Mouse (Mus musculus): ENCODE results near the gene Acacb. TPM values are rescaled to one million over a fixed set of nuclear protein-coding genes. Genes with fewer than 3 reads are reported as not detected.

The Acacb gene
- polyA plus RNA-seq, 1 experiment from 2014 or later, result 4.5 TPM

- no peak for ATAC-seq (ENCODE audit: insufficient number of reproducible peaks, low FRiP score, low TSS enrichment, low read depth)
- WGBS, result 24% methylated on average over 8 of the region's 8 CpGs
- H3K9ac ChIP-seq (ENCODE audit: low read length), result no peak overlapping the region
- DNase-seq (ENCODE audit: low spot score), result no peak
- peaks cover 63% of the 10 kb centered on the region for H3K27me3 ChIP-seq (ENCODE audit: control insufficient read depth, insufficient read depth, low read length)
- no peak overlapping the region for H3K4me3 ChIP-seq (ENCODE audit: low read depth, low read length)
- no peak overlapping the region for H3K4me2 ChIP-seq (ENCODE audit: low read depth, severe bottlenecking)
- peaks cover 9% of the 10 kb centered on the region for H3K4me1 ChIP-seq (ENCODE audit: control insufficient read depth, insufficient read depth, low read length)
- H3K27ac ChIP-seq (replicated peaks; ENCODE audit: low read depth, low read length), result no peak overlapping the region
- no peaks in the 10 kb centered on the region for H3K9me3 ChIP-seq (ENCODE audit: control insufficient read depth, low read length)
- H3K36me3 ChIP-seq (ENCODE audit: control insufficient read depth, insufficient read depth, low read length), result no peaks in the 10 kb centered on the region
These were observed 129.0 kb downstream of the Acacb start for GRCm38 (mm10) chr5:114275339-114275738.

GRCm38 (mm10) chr5:114275991-114276390 lies 129.7 kb downstream of the Acacb start:
- Histone ChIP-seq H3K9ac (ENCODE audit: low read length) (no peak overlapping the region), H3K27ac (replicated peaks; ENCODE audit: low read depth, low read length) (no peak overlapping the region), H3K4me2 (ENCODE audit: low read depth, severe bottlenecking) (no peak overlapping the region), H3K9me3 (ENCODE audit: control insufficient read depth, low read length) (no peaks in the 10 kb centered on the region), H3K27me3 (ENCODE audit: control insufficient read depth, insufficient read depth, low read length) (peaks cover 59% of the 10 kb centered on the region), H3K36me3 (ENCODE audit: control insufficient read depth, insufficient read depth, low read length) (no peaks in the 10 kb centered on the region), H3K4me1 (ENCODE audit: control insufficient read depth, insufficient read depth, low read length) (peaks cover 9% of the 10 kb centered on the region), H3K4me3 (ENCODE audit: low read depth, low read length) (no peak overlapping the region)
- WGBS, result 45% methylated on average over 16 of the region's 16 CpGs
- no peak for ATAC-seq (ENCODE audit: insufficient number of reproducible peaks, low FRiP score, low TSS enrichment, low read depth)
- no peak for DNase-seq (ENCODE audit: low spot score)

GRCm38 (mm10) chr5:114279382-114280143 lies 133.2 kb downstream of the Acacb start:
- no peak overlapping the region for H3K4me3 ChIP-seq (ENCODE audit: low read depth, low read length)
- no peaks in the 10 kb centered on the region for H3K9me3 ChIP-seq (ENCODE audit: control insufficient read depth, low read length)
- H3K4me1 ChIP-seq (ENCODE audit: control insufficient read depth, insufficient read depth, low read length), result peaks cover under 1% of the 10 kb centered on the region
- H3K27ac ChIP-seq (replicated peaks; ENCODE audit: low read depth, low read length), result no peak overlapping the region
- H3K27me3 ChIP-seq (ENCODE audit: control insufficient read depth, insufficient read depth, low read length), result peaks cover 28% of the 10 kb centered on the region
- 73% methylated on average over 12 of the region's 12 CpGs for WGBS
- no peak for ATAC-seq (ENCODE audit: insufficient number of reproducible peaks, low FRiP score, low TSS enrichment, low read depth)
- no peak overlapping the region for H3K4me2 ChIP-seq (ENCODE audit: low read depth, severe bottlenecking)
- no peaks in the 10 kb centered on the region for H3K36me3 ChIP-seq (ENCODE audit: control insufficient read depth, insufficient read depth, low read length)
- no peak for DNase-seq (ENCODE audit: low spot score)
- no peak overlapping the region for H3K9ac ChIP-seq (ENCODE audit: low read length)

GRCm38 (mm10) chr5:114282346-114282745 lies 136.0 kb downstream of the Acacb start:
- Histone ChIP-seq H3K9me3 (ENCODE audit: control insufficient read depth, low read length) (no peaks in the 10 kb centered on the region), H3K27ac (replicated peaks; ENCODE audit: low read depth, low read length) (no peak overlapping the region), H3K4me2 (ENCODE audit: low read depth, severe bottlenecking) (no peak overlapping the region), H3K4me1 (ENCODE audit: control insufficient read depth, insufficient read depth, low read length) (peaks cover 4% of the 10 kb centered on the region; the same call in 1 of the 2 replicates), H3K27me3 (ENCODE audit: control insufficient read depth, insufficient read depth, low read length) (peaks cover 3% of the 10 kb centered on the region; the same call in 1 of the 2 replicates), H3K36me3 (ENCODE audit: control insufficient read depth, insufficient read depth, low read length) (no peaks in the 10 kb centered on the region), H3K9ac (ENCODE audit: low read length) (no peak overlapping the region), H3K4me3 (ENCODE audit: low read depth, low read length) (no peak overlapping the region)
- ATAC-seq (ENCODE audit: insufficient number of reproducible peaks, low FRiP score, low TSS enrichment, low read depth) (no peak), DNase-seq (ENCODE audit: low spot score) (no peak)
- 51% methylated on average over 6 of the region's 6 CpGs for WGBS

- no peak for ATAC-seq (ENCODE audit: insufficient number of reproducible peaks, low FRiP score, low TSS enrichment, low read depth)
- 31% methylated on average over 13 of the region's 13 CpGs for WGBS
- H3K9me3 ChIP-seq (ENCODE audit: control insufficient read depth, low read length), result no peaks in the 10 kb centered on the region
- no peaks in the 10 kb centered on the region for H3K36me3 ChIP-seq (ENCODE audit: control insufficient read depth, insufficient read depth, low read length)
- H3K4me1 ChIP-seq (ENCODE audit: control insufficient read depth, insufficient read depth, low read length), result peaks cover 6% of the 10 kb centered on the region; the same call in 1 of the 2 replicates
- no peak overlapping the region for H3K27ac ChIP-seq (replicated peaks; ENCODE audit: low read depth, low read length)
- H3K4me2 ChIP-seq (ENCODE audit: low read depth, severe bottlenecking), result no peak overlapping the region
- H3K4me3 ChIP-seq (ENCODE audit: low read depth, low read length), result no peak overlapping the region
- DNase-seq (ENCODE audit: low spot score), result no peak
- no peak overlapping the region for H3K9ac ChIP-seq (ENCODE audit: low read length)
- no peaks in the 10 kb centered on the region for H3K27me3 ChIP-seq (ENCODE audit: control insufficient read depth, insufficient read depth, low read length)
These were observed 138.5 kb downstream of the Acacb start for GRCm38 (mm10) chr5:114284604-114285397.

- DNase-seq (ENCODE audit: low spot score), result no peak
- H3K4me2 ChIP-seq (ENCODE audit: low read depth, severe bottlenecking), result no peak overlapping the region
- H3K36me3 ChIP-seq (ENCODE audit: control insufficient read depth, insufficient read depth, low read length), result no peaks in the 10 kb centered on the region
- no peak for ATAC-seq (ENCODE audit: insufficient number of reproducible peaks, low FRiP score, low TSS enrichment, low read depth)
- no peak overlapping the region for H3K9ac ChIP-seq (ENCODE audit: low read length)
- H3K4me3 ChIP-seq (ENCODE audit: low read depth, low read length), result no peak overlapping the region
- WGBS, result 50% methylated on average over 3 of the region's 3 CpGs
- no peaks in the 10 kb centered on the region for H3K9me3 ChIP-seq (ENCODE audit: control insufficient read depth, low read length)
- H3K4me1 ChIP-seq (ENCODE audit: control insufficient read depth, insufficient read depth, low read length), result peaks cover 6% of the 10 kb centered on the region; the same call in 1 of the 2 replicates
- no peaks in the 10 kb centered on the region for H3K27me3 ChIP-seq (ENCODE audit: control insufficient read depth, insufficient read depth, low read length)
- H3K27ac ChIP-seq (replicated peaks; ENCODE audit: low read depth, low read length), result no peak overlapping the region
These were observed 139.0 kb downstream of the Acacb start for GRCm38 (mm10) chr5:114285398-114285700.

GRCm38 (mm10) chr5:114286102-114286501 lies 139.8 kb downstream of the Acacb start:
- DNase-seq (ENCODE audit: low spot score) (no peak), ATAC-seq (ENCODE audit: insufficient number of reproducible peaks, low FRiP score, low TSS enrichment, low read depth) (no peak)
- H3K27ac ChIP-seq (replicated peaks; ENCODE audit: low read depth, low read length), result no peak overlapping the region
- no peak overlapping the region for H3K4me3 ChIP-seq (ENCODE audit: low read depth, low read length)
- H3K36me3 ChIP-seq (ENCODE audit: control insufficient read depth, insufficient read depth, low read length), result no peaks in the 10 kb centered on the region
- no peak overlapping the region for H3K4me2 ChIP-seq (ENCODE audit: low read depth, severe bottlenecking)
- peaks cover 6% of the 10 kb centered on the region; the same call in 1 of the 2 replicates for H3K4me1 ChIP-seq (ENCODE audit: control insufficient read depth, insufficient read depth, low read length)
- WGBS, result 75% methylated on average over 4 of the region's 4 CpGs
- no peak overlapping the region for H3K9ac ChIP-seq (ENCODE audit: low read length)
- H3K27me3 ChIP-seq (ENCODE audit: control insufficient read depth, insufficient read depth, low read length), result no peaks in the 10 kb centered on the region
- H3K9me3 ChIP-seq (ENCODE audit: control insufficient read depth, low read length), result no peaks in the 10 kb centered on the region

GRCm38 (mm10) chr5:114286872-114287571 lies 140.7 kb downstream of the Acacb start:
- Histone ChIP-seq H3K4me3 (ENCODE audit: low read depth, low read length) (no peak overlapping the region), H3K4me2 (ENCODE audit: low read depth, severe bottlenecking) (no peak overlapping the region), H3K4me1 (ENCODE audit: control insufficient read depth, insufficient read depth, low read length) (peaks cover 6% of the 10 kb centered on the region; the same call in 1 of the 2 replicates), H3K27ac (replicated peaks; ENCODE audit: low read depth, low read length) (no peak overlapping the region), H3K9me3 (ENCODE audit: control insufficient read depth, low read length) (no peaks in the 10 kb centered on the region), H3K36me3 (ENCODE audit: control insufficient read depth, insufficient read depth, low read length) (no peaks in the 10 kb centered on the region), H3K27me3 (ENCODE audit: control insufficient read depth, insufficient read depth, low read length) (no peaks in the 10 kb centered on the region), H3K9ac (ENCODE audit: low read length) (no peak overlapping the region)
- ATAC-seq (ENCODE audit: insufficient number of reproducible peaks, low FRiP score, low TSS enrichment, low read depth) (no peak), DNase-seq (ENCODE audit: low spot score) (no peak)
- WGBS, result 85% methylated on average over 16 of the region's 16 CpGs

Data from limb, embryonic 11.5 days (tissue).